Mouse (Mus musculus) midbrain, embryonic 11.5 days (tissue): ENCODE data around the gene Qk. TPM values are rescaled to one million over a fixed set of nuclear protein-coding genes. Genes with fewer than 3 reads are reported as not detected.
A peak's percentile ranks its signal among the peaks of the same experiment; 100 is the strongest.

Experiments
- ATAC-seq: fragments of 200-750 bp; cut with Nextera tagmentation; 2 replicates; pipeline ENCODE4 v1.8.0; 2017; ENCODE audit warnings: moderate TSS enrichment, moderate library complexity; ENCODE audit not compliant: low FRiP score
- DNase-seq: peaks from one replicate; pipeline ENCODE4 v3.0.0; 2015; ENCODE audit warnings: low spot score; ENCODE audit errors: missing footprints
- H3K27ac ChIP-seq: fragments of 300-500 bp; sonication (generic); 2 replicates; pipeline ENCODE4 v1.5.1; 2014; ENCODE audit warnings: low read depth, low read length
- H3K27me3 ChIP-seq: fragments of 300-500 bp; sonication (generic); 2 replicates; pipeline ENCODE4 v1.6.1; 2014; ENCODE audit warnings: mild to moderate bottlenecking, low read length, moderate library complexity, mixed read lengths; ENCODE audit not compliant: control insufficient read depth, insufficient read depth
- H3K36me3 ChIP-seq: fragments of 300-500 bp; sonication (generic); 2 replicates; pipeline ENCODE4 v1.6.1; 2014; ENCODE audit warnings: mild to moderate bottlenecking, low read length, moderate library complexity, mixed read lengths; ENCODE audit not compliant: control insufficient read depth, insufficient read depth
- H3K4me1 ChIP-seq: fragments of 300-500 bp; sonication (generic); 2 replicates; pipeline ENCODE4 v1.6.1; 2014; ENCODE audit warnings: low read length; ENCODE audit not compliant: control insufficient read depth, insufficient read depth
- H3K4me2 ChIP-seq: fragments of 300-500 bp; sonication (generic); 2 replicates; pipeline ENCODE4 v1.6.1; 2014; ENCODE audit warnings: mild to moderate bottlenecking, moderate library complexity
- H3K4me3 ChIP-seq: fragments of 300-500 bp; sonication (generic); 2 replicates; pipeline ENCODE4 v1.5.1; 2014; ENCODE audit warnings: low read depth, low read length
- H3K9ac ChIP-seq: fragments of 300-500 bp; sonication (generic); 2 replicates; pipeline ENCODE4 v1.6.1; 2014; ENCODE audit warnings: low read length
- H3K9me3 ChIP-seq: fragments of 300-500 bp; sonication (generic); 2 replicates; pipeline ENCODE4 v1.6.1; 2016; ENCODE audit warnings: low read length; ENCODE audit not compliant: control insufficient read depth
- WGBS: fragments of 180-500 bp; shearing (Covaris S2); extraction: QIAGEN DNeasy Blood & Tissue Kit; methylation state at CpG from one replicate; pipeline ENCODE4 v1.1.7; 2014; 5-methylcytosine and 5-hydroxymethylcytosine counted together
- polyA plus RNA-seq: library from polyadenylated mRNA; unstranded; fragments of >200 nt; fragmentation: Nextera tagmentation; extraction: Ambion mirVana; gene quantifications from 2 replicates; pipeline ENCODE4 v1.2.1, GENCODE M21; 2014

Qk gene
- polyA plus RNA-seq, 1 experiment from 2014 or later, result 63.2 TPM

GRCm38 (mm10) chr17:10329461-10329860, 9.8 kb upstream of the Qk start:
- no peak overlapping the region for H3K4me3 ChIP-seq
- DNase-seq, result no peak
- H3K4me1 ChIP-seq, result peaks cover 21% of the 10 kb centered on the region
- no peak for ATAC-seq
- no peak overlapping the region for H3K4me2 ChIP-seq
- no peak overlapping the region for H3K27ac ChIP-seq
- H3K9ac ChIP-seq, result no peak overlapping the region
- H3K9me3 ChIP-seq, result no peaks in the 10 kb centered on the region; the same call in 1 of the 2 replicates
- WGBS, result 71% methylated on average over 5 of the region's 5 CpGs
- H3K36me3 ChIP-seq, result 0 out of 2 replicates have a peak, but pooled peaks cover 2% of the 10 kb centered on the region
- H3K27me3 ChIP-seq, result no peaks in the 10 kb centered on the region

- no peak for DNase-seq
- no peaks in the 10 kb centered on the region; the same call in 1 of the 2 replicates for H3K9me3 ChIP-seq
- peaks cover 12% of the 10 kb centered on the region; the same call in 1 of the 2 replicates for H3K4me1 ChIP-seq
- no peaks in the 10 kb centered on the region for H3K27me3 ChIP-seq
- H3K4me3 ChIP-seq, result no peak overlapping the region
- 0 out of 2 replicates have a peak, but pooled peaks cover 2% of the 10 kb centered on the region for H3K36me3 ChIP-seq
- ATAC-seq, result no peak
- 92% methylated on average over 9 of the region's 9 CpGs for WGBS
- no peak overlapping the region for H3K4me2 ChIP-seq
- no peak overlapping the region for H3K9ac ChIP-seq
- no peak overlapping the region for H3K27ac ChIP-seq
These were observed 9.0 kb upstream of the Qk start for GRCm38 (mm10) chr17:10328544-10329100.

- Histone ChIP-seq H3K4me1 (peaks cover 8% of the 10 kb centered on the region; the same call in 1 of the 2 replicates), H3K4me2 (no peak overlapping the region), H3K36me3 (0 out of 2 replicates have a peak, but pooled peaks cover 2% of the 10 kb centered on the region), H3K4me3 (no peak overlapping the region), H3K27ac (no peak overlapping the region), H3K9ac (no peak overlapping the region), H3K27me3 (no peaks in the 10 kb centered on the region), H3K9me3 (no peaks in the 10 kb centered on the region; the same call in 1 of the 2 replicates)
- WGBS, result 75% methylated on average over 5 of the region's 5 CpGs
- no peak for DNase-seq
- no peak for ATAC-seq
These were observed 8.0 kb upstream of the Qk start for GRCm38 (mm10) chr17:10327584-10328210.

GRCm38 (mm10) chr17:10326596-10327045, 7.0 kb upstream of the Qk start:
- no peak for ATAC-seq

GRCm38 (mm10) chr17:10325921-10326320, 6.3 kb upstream of the Qk start:
- DNase-seq (no peak), ATAC-seq (no peak)
- Histone ChIP-seq H3K4me2 (no peak overlapping the region), H3K36me3 (0 out of 2 replicates have a peak, but pooled peaks cover 2% of the 10 kb centered on the region), H3K4me1 (peaks cover 20% of the 10 kb centered on the region), H3K27me3 (no peaks in the 10 kb centered on the region), H3K27ac (no peak overlapping the region), H3K9me3 (no peaks in the 10 kb centered on the region; the same call in 1 of the 2 replicates), H3K9ac (no peak overlapping the region), H3K4me3 (no peak overlapping the region)
- WGBS, result 93% methylated on average over 4 of the region's 4 CpGs

More at GRCm38 (mm10) chr17:10326596-10327045, 7.0 kb upstream of the Qk start:
- Histone ChIP-seq H3K9me3 (no peaks in the 10 kb centered on the region; the same call in 1 of the 2 replicates), H3K4me2 (no peak overlapping the region), H3K9ac (no peak overlapping the region), H3K4me3 (no peak overlapping the region), H3K4me1 (peaks cover 13% of the 10 kb centered on the region), H3K36me3 (0 out of 2 replicates have a peak, but pooled peaks cover 2% of the 10 kb centered on the region), H3K27ac (no peak overlapping the region), H3K27me3 (no peaks in the 10 kb centered on the region)
- 80% methylated on average over 3 of the region's 3 CpGs for WGBS
- no peak for DNase-seq

- peaks cover 12% of the 10 kb centered on the region for H3K4me1 ChIP-seq
- H3K4me3 ChIP-seq, result peak overlapping the region; percentile 20
- no peaks in the 10 kb centered on the region for H3K27me3 ChIP-seq
- DNase-seq (no peak), ATAC-seq (no peak)
- H3K27ac ChIP-seq, result no peak overlapping the region
- H3K36me3 ChIP-seq, result 0 out of 2 replicates have a peak, but pooled peaks cover 2% of the 10 kb centered on the region
- no peak overlapping the region for H3K9ac ChIP-seq
- H3K9me3 ChIP-seq, result no peaks in the 10 kb centered on the region; the same call in 1 of the 2 replicates
- peak overlapping the region; percentile 52 for H3K4me2 ChIP-seq
- 53% methylated on average over 4 of the region's 4 CpGs for WGBS
These were observed 2.1 kb upstream of the Qk start for GRCm38 (mm10) chr17:10321754-10322153.

GRCm38 (mm10) chr17:10321092-10321491, 1.4 kb upstream of the Qk start:
- Histone ChIP-seq H3K9ac (peak overlapping the region; percentile 51), H3K27ac (peak overlapping the region; percentile 30; the same call in 1 of the 2 replicates), H3K9me3 (no peaks in the 10 kb centered on the region; the same call in 1 of the 2 replicates), H3K27me3 (no peaks in the 10 kb centered on the region), H3K4me3 (peak overlapping the region; percentile 20), H3K4me1 (peaks cover 15% of the 10 kb centered on the region), H3K4me2 (peak overlapping the region; percentile 52), H3K36me3 (0 out of 2 replicates have a peak, but pooled peaks cover 2% of the 10 kb centered on the region)
- 7% methylated on average over 1 of the region's 1 CpGs for WGBS
- ATAC-seq, result no peak
- no peak for DNase-seq

GRCm38 (mm10) chr17:10320456-10320790, 769 bp upstream of the Qk start:
- Histone ChIP-seq H3K27ac (peak overlapping the region; percentile 99), H3K4me2 (peak overlapping the region; percentile 57), H3K4me1 (peaks cover 15% of the 10 kb centered on the region), H3K4me3 (peak overlapping the region; percentile 99), H3K27me3 (no peaks in the 10 kb centered on the region), H3K36me3 (0 out of 2 replicates have a peak, but pooled peaks cover 2% of the 10 kb centered on the region), H3K9me3 (no peaks in the 10 kb centered on the region; the same call in 1 of the 2 replicates), H3K9ac (peak overlapping the region; percentile 100)
- ATAC-seq, result no peak
- WGBS, result 14% methylated on average over 10 of the region's 10 CpGs
- DNase-seq, result peak; percentile 93

- Histone ChIP-seq H3K9me3 (no peaks in the 10 kb centered on the region), H3K4me1 (peaks cover 20% of the 10 kb centered on the region), H3K9ac (peak overlapping the region; percentile 100), H3K27me3 (no peaks in the 10 kb centered on the region), H3K4me2 (peak overlapping the region; percentile 57), H3K4me3 (peak overlapping the region; percentile 99), H3K36me3 (no peaks in the 10 kb centered on the region), H3K27ac (peak overlapping the region; percentile 99)
- DNase-seq (no peak), ATAC-seq (no peak)
- WGBS, result 0% methylated on average over 24 of the region's 46 CpGs
These were observed 296 bp downstream of the Qk start for GRCm38 (mm10) chr17:10319431-10319684.
